Mouse (Mus musculus): ENCODE results near the gene Tbccd1. TPM values are rescaled to one million over a fixed set of nuclear protein-coding genes. Genes with fewer than 3 reads are reported as not detected.

Tbccd1 gene
- total RNA-seq, 4 experiments from 2014 or later, result 14.1 to 16.4 (median 14.6) TPM

DNA sequence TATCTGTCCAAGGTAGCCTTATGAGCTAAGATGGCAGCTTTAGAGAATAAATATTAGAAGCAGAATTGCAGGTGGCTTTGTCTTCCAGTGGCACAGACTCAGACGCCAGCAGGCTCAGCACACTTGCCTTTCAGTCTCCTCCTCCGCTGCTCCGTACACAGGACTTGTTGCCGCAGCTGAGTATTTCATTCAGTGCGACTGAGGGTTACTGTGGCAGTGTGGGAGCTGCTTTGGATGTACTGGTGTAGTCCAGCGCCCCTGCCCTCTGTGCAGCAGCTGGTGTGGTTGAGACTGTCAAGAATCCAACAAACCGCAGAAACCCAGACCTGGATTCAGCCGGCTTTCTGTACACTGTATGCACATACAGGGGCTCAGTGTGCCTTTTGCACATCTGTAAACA, 14.9 kb upstream of the Tbccd1 start:
- no peak for DNase-seq (ENCODE audit: low spot score in 2 of 2)

DNA sequence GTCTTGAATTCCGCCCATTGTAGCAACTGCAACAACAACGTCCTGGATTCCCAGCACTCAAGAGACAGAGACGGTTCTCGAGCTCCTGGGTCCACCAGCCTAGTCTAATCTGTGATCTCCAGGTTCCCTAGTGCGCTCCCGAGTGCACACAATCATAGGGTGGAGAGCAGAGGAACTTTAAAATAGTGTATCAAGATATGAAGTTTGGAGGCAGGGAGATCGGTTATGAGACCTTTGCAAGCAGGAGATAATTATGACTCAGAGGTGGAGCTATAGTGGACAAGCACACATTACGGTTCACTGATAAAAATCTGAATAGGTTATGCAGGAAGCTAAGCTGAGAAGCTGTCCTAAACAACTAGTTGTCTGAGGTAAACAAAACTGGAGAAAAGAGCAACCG, 696 bp downstream of the Tbccd1 start:
- DNase-seq (ENCODE audit: low spot score in 2 of 2), result no peak

DNA sequence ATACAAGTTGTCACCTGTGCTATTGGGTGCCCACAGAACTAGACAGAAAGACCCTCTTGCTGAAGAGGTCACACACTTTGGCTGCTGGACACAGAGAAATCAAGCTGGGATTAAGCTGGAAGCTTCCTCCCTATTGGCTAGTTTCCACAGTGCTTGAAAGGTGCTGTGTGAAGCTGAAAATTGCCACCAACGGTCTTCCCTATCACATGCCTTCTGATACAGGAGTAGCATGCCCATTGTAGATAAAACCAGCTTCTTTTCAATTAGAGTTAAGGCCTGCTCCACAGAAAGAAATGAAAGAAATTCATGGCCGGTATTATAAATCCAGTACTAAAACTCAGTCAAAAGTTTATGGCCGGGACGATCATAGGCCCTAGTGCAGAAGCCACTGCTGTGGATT, 4.8 kb downstream of the Tbccd1 start:
- DNase-seq (ENCODE audit: low spot score in 2 of 2), result no peak

DNA sequence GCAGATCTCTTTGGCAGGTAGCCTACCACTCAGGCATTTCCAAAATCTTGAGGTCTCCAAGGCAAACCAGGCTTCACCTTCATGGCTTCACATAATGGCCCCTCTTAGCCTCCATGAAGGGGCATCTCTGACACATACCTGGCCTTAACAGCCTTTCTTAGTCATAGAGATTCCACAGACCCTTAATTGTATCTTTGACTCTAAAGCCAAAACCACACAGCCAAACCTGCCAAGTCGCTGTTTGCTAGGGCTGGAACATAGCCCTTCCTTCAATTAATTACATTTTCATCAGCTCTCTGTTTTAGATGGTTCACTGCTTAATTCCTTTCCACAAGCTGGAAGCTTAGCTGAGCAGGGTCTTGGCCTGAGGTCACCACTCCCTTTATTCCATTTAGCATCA, 9.1 kb downstream of the Tbccd1 start:
- no peak for DNase-seq (ENCODE audit: low spot score in 2 of 2)

DNA sequence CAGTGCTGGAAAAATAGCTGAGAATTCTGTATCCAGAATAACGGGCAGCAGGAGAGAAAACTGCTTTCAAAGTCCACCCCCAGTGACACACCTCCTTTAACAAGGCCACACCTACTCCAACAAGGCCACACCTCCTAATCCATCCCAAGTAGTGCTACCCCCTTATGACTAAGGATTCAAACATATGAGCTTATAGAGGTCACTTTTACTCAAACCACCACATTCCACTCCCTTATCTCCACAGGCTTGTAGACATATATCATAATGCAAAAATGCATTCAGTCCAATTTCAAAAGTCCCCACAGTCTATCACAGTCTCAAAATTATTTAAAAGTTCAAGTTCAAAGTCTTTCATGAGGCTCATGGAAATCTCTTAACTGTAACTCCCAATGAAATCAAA, 9.8 kb downstream of the Tbccd1 start:
- no peak for DNase-seq (ENCODE audit: low spot score in 2 of 2)

DNA sequence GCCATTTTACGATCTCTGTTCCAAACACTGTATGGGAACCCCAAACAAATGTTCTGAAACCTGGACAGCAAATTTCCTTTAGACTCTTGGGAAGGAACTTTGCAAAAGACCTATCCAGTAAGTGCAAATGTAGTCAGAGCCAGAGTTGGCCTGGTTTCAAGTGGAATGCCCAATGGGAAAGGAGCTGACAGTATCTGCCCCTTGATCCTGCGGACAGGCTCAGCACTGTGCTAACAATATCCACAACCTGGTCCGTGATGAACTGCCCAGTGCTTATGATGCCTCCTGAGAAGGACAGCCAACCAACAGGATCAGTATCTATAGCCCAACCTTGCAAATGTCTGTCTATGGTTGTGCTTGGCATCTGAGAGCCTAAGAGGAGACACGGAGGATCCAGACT, 12.0 kb downstream of the Tbccd1 start:
- DNase-seq (ENCODE audit: low spot score in 2 of 2), result no peak

DNA sequence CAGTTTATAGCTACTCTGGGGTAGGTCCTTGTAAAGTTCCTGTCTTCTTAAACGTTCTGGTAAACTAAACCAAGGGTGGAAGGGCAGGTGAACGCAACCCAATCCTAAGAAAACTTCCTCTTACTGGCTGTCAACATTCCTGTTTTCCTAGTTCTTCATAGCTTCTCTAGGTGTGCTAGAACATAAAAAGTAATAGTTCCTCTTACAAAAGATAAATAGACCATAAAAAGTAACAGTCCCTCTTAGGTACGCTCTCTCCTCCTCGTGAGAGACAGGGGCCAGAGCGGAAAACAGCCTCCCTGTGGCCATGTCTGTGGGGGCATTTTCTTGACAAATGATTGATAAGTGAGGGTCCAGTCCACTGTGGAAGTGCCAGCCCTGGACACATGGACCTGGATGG, 12.6 kb downstream of the Tbccd1 start:
- no peak for DNase-seq (ENCODE audit: low spot score in 2 of 2)

DNA sequence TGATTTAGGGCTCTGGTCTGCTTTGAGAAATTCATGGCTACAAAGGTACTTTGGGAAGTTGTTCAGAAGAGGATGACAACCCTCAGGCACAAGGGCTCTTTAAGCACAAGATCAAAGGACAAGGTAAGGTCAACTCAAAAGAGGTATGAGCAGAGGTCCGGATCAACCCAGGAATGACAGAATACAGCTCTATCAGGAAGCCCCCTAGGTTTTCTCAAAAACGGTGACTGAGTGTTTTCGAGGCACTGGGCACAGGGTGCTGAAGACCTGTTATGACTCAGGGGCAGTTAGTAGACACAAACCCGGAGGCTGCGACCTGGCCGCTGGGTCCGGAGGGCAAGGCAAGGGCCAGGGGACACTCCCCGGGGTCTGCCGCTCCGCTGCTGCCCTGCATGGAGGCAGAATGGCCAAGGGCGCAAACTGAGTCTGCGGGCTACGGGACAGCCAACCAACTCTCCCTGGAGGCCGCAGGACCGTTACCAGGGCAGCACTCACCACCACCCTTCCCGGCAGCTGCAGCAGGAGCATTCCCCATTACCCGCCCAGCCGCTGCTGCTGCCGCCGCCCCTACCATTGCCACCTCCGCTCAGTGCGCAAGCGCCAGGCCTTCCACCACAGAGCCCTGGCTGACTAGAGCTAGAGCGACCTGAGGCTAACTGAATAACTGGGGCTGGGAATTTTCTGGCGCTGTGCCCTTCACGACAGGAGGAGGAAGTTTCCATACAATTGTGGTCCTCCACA, 13.2 kb downstream of the Tbccd1 start:
- DNase-seq (ENCODE audit: low spot score in 2 of 2), result peak; percentile 62 to 72

DNA sequence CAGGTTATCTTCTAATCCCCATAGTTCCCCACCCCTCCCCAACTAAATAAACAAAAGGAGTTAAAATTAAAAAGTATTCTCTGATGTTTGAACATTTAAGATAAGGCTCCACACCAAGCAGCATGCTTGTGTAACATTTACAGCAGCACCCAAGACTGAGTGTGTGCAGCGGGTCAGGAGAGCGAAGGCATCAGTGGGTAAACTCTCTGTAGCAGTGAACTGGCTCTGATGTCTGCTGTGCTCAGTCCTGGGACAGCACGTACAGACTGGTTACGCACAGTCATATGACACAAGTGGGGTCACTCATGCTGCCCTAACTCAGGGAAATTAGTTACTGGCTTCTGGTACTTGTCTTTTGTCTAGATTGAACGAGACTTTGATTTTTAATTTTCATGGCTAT, 14.6 kb downstream of the Tbccd1 start:
- DNase-seq (ENCODE audit: low spot score in 2 of 2), result no peak

DNA sequence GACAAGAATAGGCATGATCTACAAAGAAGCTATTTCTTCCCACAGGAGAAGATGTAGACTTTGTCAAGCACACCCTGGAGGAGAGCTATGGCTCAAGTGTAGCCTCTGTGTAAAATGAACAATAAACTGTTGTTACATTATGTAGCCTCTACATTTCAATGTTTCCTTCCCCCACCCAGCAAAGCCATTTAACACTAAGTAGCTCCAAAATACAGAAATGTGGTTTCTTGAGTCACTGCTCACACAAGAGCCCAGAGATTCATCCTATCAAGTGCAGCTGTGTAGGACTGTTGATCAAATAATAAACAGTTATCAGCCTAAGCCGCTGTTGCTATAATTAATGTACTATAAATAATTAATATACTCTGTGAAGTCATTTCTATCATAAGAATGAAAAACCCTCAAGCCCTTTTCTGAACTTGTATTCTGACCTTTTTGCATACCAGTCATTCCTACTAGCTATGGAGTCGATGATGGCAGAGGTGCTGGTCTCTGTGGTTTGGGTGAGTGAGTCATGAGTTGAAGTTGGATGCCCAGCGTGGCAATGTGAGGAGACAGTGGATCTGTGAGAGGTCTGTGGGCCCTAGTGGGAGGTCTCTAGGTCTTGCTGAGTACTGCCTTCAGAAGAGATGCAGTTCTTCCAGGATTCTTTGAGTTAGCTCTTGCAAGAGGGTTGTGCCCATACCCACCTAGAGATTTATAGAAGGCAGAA, 18.2 kb downstream of the Tbccd1 start:
- no peak for DNase-seq (ENCODE audit: low spot score in 2 of 2)

DNA sequence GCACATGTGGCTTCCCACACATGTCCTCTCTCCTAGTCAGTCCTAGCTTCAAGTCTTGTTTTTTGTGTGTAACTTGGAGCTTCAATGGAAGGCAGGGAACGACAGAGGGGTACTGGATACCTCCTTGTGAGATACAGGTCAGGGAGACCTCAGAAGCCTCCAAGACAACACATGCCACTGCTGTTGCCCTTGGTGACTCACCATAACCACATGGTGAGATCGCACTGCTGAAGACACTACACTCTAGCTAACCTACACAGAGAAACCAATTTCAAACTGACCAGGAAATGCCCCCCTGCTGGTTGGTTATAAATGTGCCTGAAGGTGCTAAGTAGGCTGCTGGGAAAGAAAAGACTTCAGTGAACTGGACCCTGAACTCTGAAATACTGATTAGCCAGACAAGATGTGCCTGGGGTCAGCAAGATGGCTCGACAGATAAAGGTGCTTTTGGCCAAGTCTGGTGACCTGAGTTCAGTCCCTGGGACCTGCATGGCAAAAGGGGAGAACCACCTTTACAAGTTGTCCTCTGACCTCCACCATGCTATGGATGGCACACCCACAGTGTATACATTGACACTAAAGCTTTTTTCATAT, 24.4 kb downstream of the Tbccd1 start:
- no peak for DNase-seq (ENCODE audit: low spot score in 2 of 2)

DNA sequence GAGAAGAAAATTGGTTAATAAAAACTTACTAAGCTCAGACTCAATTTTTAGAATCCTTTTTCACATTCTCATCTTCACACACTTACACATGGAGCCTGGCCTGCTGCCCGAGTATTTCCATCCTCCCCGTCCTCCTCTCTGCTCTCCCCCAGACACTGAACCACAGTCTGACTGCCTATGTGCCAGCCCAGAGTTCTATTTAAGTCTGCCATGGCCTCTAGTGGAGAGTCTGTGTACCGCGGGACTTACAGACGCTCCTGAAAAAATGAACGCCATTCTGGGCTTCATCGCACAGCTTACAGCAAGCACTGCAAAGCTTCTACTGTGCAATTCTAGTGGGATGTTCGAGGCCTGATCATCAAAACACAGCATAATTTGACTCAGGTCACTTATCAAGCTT, 36.7 kb downstream of the Tbccd1 start:
- peak in 1 of 2 experiments; percentile 58 for DNase-seq (ENCODE audit: low spot score in 2 of 2)

DNA sequence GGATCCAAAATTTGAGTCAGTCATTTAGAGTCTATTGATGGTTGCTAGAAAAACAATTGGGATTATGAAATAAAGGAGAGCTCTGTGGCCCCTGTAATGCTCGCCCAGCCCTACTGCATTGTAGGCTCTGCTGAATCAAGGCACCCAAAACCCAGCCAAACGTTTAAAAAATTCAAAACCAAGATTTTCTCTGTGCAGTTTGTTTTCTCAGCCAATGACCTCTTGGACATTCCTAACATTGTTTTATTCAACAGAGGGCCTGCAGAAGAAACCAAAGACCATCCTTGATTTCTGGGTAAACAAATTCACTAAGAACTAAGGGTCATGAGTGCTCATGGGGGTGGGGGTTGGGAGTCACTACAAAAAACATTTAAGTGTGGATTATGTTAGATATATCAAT, 46.0 kb downstream of the Tbccd1 start, which contains the start of gene Crygs:
Gene Crygs, minus strand, starts transcription at position 101 of the 400 bp plus-strand sequence.
- DNase-seq (ENCODE audit: low spot score in 2 of 2), result no peak

DNA sequence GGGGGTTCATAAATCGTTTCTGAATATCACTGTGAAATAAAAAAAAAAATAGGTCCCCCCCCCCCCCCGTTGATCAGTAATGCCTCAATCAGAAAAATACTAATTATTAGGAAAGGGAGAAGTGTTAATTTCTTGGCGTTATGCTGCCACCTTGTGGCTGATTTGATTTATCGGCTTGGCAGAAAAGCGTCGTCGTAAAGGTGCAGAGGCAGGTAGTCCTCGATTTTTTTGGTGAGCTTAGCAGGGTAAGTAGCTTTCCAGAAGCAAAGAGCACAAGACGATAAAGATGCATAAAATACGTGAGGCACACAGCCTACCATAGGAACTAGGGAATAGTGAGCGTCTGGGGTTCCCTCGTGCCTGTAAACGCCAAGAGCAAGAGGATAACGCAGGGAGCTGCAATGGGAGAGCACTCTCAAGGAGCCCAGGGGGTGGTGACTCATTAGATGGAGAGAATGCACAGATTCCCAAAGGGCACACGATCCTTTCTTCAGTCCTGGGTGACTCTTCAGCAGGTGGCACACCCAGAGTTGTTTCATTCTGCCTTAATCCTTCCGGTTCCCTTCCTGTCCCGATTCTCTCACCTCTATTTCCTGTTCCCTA, 49.9 kb downstream of the Tbccd1 start:
- DNase-seq (ENCODE audit: low spot score in 2 of 2), result peak in 1 of 2 experiments; percentile 49

DNA sequence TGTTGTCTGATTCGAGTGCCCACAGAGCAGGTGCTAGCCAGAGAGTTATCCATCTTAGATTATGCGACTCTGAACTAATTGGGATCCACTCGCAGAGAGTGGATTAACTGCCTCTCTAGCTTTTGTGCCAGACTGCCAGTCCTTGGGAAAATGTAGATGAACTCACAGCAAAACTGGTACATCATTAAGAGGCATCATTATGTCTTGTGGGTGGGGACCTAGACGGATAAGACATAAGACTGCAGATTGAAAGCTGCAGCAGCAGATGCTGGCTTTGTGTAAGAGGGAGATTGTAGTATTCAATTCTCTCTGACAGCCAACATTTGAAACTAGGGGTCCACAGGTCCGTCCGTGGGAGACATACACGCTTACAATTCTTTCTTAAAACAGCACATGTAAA, 54.7 kb downstream of the Tbccd1 start:
- no peak for DNase-seq (ENCODE audit: low spot score in 2 of 2)

DNA sequence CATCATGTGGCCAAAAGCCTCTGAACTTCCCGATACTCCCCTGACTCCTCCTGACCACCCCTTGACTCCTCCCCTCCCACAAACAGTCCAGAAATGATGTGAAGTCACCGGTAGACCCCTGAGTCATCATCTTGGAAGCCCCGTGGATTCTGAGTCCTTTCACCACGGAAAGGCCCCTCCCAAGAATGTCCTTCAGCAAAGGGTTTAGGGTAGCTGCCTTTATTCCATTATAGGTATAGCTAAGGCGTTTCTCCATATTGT, 56.7 kb downstream of the Tbccd1 start:
- no peak for DNase-seq (ENCODE audit: low spot score in 2 of 2)

DNA sequence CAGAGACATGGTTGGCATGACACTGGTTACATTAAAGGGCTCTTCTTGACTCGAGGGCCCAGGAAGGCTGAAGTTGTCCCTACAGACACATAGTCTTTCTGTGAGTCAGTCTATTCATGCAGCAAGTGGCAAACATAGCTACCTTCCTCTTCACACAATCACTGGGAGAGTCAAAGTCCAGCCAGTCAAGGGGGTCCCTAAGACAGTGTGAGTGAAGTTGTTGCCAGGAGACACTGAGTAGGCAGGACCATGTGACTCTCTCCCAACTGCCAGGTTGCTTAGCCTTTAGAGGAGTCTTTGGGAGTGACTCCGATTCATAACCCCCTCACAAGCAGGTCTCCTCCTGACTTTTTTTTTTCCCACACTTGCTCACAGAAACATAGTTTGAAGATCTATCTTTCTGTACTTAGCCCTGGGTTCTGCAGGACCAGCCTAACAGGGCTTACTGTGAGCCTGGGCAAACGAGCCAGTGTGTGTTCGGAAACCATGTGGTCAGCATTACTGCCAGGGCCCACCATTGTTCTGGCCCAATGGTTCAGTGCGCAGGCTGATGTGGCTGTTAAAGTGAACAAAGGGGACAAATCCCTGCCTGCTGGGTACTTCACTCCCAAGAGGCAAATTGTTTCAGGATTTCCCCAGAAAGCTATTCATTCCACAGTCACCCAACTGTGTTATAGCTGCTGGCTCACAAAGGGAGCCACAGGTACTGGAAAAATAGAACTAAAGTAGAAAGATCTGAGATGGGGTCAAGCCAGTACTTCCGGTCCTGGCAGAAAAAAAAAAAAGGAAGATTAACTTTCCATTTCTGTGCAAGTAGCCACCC, 57.2 kb downstream of the Tbccd1 start:
- DNase-seq (ENCODE audit: low spot score in 2 of 2), result no peak

DNA sequence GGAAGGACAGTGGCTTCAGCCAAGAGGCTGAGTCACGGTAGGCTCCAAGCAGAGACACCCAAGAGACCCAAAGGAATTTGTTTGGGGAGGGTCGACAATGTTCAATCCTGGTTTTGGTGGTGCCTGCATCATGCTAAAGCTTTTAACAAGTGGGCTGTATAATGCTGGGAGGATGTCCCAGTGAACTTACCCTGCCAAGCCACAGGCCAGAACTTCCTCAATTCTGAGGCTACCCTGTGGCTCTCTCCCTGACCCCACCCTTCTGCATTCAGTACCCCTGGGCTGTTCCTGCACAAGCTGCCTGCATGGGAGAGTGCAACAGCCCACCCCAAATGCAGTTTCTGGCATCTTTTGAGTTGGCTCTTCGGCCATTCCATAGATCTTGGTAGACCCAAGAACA, 58.9 kb downstream of the Tbccd1 start:
- DNase-seq (ENCODE audit: low spot score in 2 of 2), result no peak

DNA sequence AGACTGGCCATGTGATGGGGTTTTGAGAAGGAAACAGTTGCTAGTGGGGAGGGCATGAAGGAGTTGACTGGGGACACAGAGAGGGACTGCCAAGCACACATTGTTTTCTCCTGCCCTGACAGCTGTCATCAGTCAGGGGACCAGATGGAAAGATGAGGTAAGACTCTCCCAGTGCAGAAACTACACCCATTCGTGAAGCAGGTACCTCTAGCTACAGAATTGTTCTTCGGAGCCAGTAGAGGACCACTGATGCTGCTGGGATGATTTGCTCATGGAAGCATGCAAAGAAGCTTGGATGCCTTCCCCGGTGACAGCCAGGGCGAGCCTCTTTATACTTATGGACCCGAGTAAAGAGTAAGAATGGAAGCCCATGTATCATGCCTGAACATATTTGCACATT, 59.9 kb downstream of the Tbccd1 start:
- no peak for DNase-seq (ENCODE audit: low spot score in 2 of 2)

DNA sequence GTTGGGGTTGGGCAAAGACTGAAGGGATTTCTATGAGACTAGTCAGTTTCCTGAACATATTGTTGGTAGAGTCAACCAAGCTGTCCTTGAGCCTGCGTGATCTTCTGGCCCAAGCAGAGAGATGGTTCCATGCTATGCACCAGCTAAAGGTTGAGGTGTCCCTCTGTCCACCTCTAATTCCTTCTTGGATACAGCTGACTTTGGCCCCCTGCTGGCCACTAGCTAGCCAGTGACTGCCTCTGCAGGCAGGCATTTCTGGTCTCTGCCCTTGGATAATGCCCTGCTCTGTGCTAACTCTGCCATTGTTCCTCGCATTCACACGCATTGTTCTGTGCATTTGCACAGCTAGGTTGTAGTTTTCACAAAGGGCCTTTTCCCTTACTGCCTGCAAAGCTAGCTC, 62.0 kb downstream of the Tbccd1 start:
- DNase-seq (ENCODE audit: low spot score in 2 of 2), result no peak

DNA sequence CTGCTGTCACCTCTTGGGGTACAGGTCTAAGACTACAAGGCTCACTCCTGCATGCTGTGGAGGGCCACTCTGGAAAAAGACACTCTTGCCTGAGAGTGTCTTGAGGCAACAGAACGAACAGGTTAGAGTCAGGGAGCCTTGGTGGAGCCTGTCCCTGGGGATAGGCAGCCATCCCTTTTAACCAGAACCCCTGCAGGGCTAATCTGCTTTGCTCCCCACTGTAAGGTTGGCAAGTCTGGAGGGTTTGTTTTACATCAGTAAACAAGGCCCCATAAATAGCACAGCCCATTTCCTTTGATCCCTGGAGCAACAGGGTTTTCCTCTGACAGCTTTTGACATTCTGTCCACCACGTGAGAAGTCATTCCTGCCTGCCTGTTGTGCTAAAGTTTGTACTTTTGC, 66.2 kb downstream of the Tbccd1 start:
- no peak for DNase-seq (ENCODE audit: low spot score in 2 of 2)

DNA sequence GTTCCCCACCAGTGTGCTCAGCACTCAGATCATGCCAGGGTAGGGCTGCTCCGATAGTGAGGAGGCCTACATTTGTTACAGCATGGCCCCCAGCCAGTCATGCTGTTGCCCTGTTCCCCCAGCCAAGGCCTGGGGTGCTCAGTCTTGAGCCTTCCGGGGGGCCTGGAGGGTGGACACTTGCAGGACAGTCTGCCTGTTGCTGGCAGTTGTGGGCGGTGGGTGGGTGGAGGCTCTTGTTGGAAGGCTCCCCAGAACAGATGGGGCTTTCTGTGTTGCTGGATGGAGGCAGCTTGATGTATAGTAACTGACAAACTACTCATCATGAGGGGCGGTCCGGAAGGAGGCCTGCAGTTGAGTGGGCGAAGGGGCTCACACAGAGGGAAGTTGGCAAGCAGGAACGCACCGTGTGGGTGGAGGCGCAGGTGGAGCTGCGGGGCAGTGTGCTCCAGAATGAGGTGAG, 67.5 kb downstream of the Tbccd1 start:
- DNase-seq (ENCODE audit: low spot score in 2 of 2), result peak; percentile 43 to 90
